Mouse (Mus musculus): ENCODE data around the gene Rbm20.
"Not testable (repeated sequence)": the region's sequence is repeated elsewhere in the genome, so short reads cannot be mapped to it uniquely, and the experiment has no call there.

Rbm20 gene

DNA sequence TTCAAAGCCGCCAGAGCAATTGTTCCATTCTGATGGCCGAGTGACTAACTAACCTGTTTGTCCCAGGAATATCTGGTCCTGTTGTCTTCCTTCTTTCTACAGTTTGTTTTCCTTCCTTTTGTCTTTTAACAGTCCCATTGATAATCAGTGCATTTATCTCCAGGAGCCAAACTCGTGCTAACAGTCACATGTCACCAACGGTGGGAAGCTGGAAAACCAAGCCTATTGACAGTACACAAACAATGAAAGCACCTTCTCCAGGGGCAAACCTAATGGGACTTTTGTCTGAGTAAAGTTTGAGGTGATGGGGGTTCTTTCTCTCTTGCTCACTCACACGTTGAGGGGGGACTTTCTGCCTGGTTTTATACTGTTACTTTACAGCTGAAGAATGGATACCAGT lies 213.2 kb downstream of the Rbm20 start:
- DNase-seq = no peak

DNA sequence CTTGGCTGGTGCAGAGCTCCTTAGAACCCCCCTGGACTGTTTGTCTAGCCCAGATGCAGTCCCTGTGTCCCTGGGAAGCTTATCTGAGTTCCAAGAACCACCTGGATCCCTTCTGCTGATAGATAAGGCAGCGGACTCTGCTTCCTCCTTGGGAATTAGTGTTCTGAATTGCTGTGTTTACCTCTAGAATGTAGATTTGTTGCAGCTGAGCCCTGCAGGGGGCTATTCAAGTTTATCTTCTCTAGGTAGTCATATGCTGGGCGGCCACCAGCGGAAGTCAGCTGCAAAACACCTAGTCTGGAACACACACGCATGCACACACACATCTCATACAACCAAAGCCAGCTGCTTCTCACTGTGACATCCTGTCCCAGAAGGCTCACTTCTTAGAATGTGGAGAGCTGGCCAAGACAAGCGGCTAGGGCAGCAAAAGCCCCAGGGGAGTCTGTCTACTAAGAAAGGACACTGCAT lies 213.7 kb downstream of the Rbm20 start:
- DNase-seq = no peak

DNA sequence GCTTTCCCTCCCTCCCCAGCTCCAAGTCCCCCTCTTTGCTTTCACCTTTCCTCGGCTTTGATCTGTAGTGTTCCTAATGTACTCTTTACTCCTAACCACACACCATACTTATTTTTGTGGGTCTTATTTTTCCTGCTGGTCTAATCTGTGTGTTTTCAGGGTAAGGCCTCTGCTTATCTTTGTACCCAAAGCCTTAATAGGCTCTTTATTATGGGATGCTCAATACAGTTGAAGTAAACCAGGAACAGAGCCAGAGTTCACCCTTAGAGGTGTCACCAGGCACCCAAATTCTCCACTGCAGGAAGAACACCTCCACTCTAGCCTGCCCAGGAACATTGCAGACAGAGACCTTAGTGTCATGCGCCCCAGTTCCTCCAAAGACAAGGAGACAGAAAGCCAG lies 214.5 kb downstream of the Rbm20 start:
- no peak for DNase-seq

DNA sequence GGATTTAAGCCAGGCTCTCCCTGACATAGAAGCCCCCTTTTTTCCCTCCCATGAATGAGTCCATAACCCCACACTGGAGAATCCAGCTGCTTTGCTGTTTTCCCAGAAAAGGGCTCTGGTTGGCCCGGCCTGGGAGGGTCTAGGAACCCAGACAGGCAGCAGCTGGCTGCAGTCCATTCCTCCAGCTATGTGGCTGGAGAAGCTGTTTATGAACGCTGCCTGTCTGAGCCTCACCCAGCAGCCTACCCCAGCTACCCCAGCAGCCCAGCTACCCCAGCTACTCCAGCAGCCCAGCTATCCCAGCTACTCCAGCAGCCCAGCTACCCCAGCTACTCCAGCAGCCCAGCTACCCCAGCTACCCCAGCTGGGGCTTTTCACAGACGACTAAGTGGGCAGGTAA lies 215.0 kb downstream of the Rbm20 start, which contains the start of gene Pdcd4:
Gene Pdcd4, plus strand, starts transcription at position 171 of the 400 bp plus-strand sequence.
- DNase-seq = no peak

DNA sequence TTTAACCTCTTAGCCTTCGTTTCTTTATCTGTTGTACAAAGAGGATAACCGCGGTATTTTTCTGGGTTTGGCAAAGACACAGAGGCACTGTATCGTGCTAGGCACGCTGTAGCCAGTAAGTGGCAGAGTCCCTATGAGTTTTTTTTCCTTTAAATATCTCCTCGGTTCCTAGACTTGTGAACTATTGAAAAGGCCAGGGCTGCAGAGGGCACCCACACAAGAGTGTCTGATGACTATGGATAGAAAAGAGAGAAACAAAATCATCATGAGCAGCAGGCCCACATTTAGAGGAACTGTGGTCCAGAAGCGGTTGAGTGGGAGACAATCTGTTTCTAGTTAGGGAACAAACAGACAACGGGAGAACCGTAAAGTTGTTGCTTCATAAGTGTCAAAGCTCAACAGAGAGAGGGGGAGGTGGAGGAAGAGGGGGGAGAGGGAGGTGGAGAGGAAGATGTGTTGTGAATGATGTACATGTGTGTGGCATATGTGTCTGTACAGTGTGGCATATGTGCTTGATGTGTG lies 215.8 kb downstream of the Rbm20 start:
- no peak for DNase-seq

DNA sequence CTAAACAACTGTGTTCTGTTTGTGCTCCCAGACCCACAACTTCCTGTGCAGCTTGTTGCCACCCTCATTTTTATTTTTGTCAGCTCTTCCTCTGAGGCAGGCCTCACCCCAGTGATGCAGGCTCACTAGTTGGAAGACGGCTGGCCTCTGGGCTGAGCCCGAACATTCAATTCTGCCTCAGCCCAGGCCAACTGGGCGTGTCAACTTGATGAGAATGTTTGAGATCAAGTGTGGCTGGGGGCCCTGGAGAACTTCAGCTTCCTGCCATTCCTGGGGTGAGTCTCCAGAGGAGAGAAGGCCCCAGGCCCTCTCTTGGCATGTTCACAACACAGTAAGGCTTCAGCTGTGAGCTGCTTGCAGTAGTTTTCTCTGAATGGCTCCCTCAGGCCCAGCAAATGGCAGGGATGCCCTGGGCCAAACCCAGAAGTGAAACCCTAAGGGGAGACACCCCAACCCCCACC lies 216.6 kb downstream of the Rbm20 start:
- DNase-seq = no peak

DNA sequence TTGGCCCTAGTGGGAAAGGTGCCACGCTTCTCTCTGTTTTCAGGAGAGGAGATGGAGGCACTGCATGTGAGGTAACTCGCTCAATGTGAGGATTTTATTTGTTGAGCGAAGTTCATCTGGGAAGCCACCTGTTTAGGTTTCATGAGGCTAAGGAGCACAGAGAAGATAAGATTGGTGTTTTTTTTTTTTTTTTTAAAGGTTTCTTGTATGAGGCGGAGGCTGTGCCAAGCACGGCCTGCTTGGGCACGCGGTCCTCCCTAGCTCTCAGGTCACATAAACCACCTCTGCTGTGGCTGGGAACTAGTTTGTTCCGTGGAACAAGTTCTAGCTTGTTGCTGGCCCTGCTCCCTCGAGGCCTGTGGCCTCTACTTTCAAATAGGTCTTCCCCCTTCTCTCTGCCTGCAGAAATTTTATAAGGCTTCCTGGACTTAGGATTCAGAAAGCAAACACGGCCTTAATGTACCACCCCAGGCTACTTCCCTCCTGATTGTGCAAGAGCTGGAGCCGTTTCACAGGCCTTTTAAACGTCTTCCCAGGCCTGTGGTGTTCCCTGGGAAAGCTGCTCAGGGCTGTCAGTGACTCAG lies 217.5 kb downstream of the Rbm20 start:
- DNase-seq = no peak

DNA sequence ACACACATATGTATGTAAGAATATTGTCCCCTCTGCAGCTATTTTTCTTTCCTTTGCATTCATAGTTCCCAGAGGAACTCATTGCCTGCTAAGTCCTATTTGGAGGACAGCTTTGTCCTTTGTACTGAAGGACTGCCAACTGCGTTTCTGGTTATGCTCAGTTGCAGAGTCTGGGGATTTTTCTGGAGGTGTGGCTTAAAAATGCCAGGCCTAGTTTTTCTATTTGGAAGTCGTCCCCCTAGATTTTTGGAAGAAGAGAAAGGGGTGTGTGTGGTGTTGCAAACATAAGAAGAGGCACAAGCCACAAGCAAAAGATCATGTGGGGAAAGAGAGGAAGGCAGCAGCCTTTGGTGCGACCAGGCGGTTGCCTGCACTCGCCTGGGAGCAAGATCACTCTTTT lies 220.9 kb downstream of the Rbm20 start:
- DNase-seq = no peak

DNA sequence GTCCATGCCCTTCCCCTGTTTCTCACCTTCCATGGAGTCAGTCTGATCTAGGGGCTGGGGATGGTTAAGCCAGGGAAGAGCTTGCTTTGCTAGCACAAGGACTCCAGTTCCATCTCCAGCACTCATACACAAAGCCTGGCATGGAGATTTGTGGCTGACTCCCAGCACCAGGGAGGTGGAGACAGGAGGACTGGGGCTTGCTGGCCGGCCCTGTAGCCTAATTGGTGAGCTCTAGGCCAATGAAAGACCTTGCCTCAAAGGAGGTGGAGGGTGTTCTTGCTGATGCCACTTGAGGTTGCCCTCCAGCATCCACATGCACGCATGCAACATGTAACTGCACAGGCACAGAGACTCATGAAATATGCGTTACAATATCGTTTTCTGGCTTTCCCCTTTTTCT lies 221.4 kb downstream of the Rbm20 start:
- DNase-seq = no peak

DNA sequence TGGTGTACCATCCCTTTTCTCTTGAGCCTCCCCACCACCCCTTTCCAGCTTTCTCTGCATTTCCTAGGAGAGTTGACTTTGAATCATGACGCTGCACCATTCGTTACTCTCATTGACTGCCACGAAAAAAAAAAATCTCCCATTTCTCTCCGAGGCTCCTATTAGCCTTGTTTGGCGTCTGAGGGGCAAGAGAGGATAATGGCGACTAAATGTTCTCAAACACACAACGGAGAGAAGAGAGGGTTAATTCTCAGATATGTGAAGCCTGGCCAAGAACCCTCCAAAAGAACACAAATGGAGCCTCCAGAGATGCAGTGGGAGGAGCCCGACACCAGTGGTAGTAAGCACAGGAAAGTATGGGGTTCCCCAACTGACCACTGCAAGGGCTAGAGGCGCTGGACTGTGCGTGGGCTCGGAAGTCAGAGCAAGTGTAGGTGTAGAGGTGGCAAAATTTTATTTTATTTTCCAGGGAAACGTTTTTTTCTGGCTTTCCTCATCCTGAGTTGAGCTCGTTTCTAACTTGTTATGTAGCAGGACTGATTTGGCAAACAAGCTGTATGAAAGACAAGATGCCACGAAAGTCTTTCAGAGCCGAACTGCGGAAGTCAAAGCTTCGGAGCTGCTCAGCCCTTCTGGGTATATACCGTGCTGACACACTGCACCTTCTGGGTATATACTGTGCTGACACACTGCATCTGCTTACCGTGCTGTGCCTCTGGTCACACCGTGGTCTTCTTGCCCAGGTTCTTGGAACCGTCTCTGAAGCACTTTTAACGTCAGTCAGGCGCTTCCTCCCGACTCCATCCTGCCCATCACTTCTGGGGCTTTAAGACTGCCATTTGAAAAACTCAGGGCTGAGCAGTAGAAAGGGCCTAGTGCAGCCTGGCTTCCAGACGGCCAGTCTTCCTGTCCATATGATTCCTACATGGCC lies 222.1 kb downstream of the Rbm20 start:
- DNase-seq = no peak

DNA sequence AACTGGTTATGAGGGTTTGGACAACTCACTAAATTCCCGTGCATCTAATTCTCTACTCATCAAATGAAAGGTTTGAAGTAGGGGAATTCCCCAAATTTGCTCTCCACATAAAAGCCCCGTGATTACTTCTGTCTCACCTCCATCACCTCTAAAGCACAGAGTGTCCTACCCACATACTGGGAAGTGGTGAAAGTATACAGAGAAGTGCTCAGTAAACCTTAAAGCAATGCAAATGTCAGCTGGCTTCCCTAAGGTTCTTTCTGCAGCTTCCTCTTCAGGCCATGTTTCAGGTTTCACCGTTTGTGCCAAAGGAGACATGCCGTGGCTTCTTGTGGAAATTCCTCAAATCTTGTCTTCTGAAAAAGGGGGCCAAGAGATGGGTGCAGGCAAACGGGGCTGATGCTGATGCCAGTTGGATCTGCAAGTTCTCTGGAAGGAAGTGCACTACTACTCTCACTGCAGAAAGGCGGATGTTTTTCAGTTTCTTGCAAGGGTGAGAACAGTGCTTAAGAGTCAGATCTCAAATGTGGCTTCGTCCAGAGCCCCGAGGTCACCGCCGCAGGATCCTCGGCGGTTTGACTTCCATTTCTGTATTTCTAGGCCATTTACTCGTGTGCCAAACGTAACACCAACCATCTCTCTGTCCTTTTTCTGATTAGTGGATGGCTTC lies 223.0 kb downstream of the Rbm20 start:
- no peak for DNase-seq

DNA sequence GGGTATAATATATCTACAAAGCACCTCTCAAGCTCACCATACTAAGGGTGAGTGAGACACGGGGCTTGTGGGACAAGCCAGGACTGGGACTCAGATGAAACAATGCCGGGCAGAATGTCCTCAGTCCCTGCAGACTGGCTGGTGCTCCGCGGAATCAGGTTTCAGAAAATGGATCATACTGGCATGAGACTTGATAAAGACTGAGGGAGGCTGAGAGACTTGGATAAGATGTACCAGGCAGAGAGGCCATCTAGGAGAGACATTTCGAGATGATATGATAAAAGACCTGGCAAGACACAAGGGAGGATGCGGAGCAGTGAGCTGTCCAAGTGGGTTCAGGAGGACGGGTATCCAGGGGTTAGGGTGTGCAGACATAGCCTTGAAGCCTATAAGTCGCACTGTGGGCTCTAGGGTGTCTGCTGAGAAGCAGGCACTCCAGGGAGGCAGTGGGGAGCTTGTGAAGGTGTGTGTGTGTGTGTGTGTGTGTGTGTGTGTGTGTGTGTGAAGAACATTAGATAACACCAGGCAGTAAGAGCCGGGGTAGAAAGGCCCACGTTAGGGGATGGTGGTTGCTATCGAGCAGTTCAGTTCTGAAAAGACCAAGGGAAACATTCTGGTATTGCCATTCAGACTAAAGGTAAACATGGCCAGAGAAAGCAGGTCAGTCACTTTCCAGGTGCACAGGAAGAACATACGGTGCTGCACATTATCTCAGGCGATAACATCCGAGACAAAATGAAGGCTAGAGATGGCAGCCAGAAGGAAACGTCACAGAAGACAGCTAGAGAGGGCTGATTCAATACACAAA lies 225.0 kb downstream of the Rbm20 start:
- DNase-seq = no peak

DNA sequence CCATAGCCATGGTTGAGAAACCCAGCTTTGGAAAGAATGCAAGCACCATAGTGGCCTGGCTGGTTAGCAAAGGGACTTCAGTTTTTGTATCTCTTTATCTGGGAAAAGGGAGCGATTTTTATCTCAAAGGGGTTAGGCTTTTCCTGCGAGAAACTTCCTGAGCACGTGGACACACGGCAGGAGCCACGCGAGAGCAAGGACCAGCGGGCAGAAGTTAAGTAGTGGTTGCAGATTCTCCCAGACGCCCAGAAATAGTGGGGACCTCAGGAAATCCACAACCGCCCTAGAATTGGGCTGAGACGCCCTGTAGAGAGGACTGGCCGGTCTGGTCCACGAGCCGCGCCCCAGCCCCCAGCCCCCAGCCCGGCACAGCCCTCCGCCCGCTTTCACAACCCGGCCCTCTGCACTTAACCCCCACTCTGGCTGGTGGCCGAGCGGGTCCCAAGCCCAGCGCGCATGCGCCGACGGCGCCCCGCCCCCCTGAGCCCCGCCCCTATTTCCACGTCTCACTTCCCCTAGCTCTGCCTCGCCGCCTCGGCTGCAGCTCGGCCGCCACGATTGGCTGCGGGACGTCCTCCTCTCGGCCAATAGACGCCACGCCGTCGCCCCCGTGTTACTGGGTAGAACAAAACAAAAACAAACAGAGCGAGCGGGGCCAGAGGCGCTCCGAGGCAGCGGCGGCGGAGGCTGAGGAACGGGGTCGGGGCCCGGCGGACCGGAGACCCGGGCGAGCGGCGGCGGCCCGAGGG lies 225.8 kb downstream of the Rbm20 start:
- peak; percentile 96 for DNase-seq

DNA sequence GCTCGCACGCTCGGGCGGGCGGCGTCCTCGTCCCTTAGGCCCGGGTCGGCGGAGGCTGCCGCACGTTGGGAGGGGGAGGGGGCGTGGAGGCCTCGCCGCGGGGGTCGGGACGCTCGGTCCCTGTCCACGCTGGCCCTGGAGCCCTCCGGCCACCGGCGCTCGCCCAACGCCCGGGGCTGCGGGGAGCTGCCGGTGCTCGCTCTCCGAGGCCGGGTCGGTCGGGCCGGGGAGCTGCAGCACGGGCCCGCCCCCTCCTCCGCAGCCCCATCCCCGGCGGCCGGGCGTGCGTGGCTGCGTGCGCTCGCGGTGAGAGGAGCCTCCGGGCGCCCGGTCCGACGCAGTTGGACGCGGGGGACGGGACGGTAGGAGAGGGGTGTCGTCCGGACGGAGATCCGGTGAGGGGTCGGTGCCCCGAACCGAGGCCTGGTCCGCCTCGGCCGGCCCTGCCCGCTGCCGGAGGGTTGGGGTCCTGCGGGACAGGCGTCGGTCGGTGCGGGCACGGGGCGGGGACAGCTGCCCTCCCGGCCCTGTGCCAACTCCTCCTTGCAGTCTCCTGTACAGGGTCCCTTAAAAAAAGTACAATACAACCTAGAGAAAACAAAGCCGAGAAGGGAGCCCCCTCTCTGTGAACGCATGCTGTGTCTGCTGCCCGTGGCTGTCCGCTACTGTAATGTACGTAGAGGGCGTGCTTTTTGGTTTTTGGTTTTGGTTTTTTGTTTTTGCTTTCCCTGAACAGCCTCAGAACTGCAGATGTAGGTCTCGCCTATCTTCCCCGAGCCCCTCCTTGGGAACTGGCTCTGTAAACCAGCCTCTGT lies 226.6 kb downstream of the Rbm20 start:
- peak; percentile 55 for DNase-seq

DNA sequence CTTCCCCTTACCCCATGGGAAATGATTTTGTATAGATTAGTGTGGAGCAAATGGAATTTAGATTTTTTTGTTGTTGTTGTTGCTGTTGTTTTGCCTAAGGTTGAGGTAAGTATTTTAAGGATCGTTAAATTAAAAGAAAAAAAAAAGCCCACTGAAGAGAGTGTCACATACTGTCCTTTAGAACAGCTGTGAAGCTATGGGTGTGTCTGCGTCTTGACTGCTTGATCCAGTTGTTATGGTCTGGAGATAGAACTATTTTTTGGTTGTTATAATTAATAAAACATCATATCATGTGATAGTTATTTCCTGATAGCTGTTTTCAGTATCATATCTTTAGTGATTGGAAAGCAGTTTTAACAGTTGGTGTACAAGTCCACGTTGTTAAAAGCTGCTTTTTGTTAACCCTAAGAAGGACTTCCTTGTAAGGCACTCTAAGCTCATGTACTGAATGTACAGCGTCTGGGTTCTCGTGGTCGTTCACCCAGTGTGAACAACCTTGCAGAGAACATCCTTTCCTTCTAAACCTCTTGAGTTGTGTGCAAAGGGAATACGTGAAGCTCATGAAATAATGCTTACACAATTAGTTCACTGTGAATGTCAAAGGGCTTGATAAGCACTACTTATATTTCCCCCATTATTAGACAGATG lies 227.9 kb downstream of the Rbm20 start:
- no peak for DNase-seq

DNA sequence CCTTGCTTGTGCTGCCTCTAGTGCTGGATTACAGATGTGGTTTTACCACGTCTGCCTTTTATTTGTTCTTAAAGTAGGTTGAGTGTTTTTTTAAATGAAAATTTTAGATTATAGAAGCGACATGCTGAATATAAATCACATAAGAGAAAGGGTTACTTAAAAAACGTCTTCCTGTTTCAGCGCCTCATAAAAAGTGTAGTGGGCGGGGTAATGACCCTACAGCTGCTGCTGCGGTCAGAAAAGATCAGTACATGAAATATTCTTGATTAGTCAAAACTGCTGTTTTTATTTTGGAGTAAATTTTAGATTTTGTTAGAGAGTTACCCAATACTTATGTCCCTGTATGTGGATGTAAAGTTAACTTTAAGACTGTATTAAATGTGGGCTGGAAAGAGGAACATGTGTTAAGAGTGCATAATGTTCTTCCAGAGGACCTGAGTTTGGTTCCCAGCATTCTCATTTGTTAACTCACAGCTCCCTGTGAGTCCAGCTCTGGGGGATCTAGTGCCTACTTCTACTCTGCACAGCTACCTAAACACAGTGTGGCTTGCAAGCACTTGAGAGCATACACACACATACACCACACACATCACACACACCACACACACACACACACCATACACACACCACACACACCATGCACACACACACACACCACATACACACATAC lies 229.1 kb downstream of the Rbm20 start:
- no peak for DNase-seq

DNA sequence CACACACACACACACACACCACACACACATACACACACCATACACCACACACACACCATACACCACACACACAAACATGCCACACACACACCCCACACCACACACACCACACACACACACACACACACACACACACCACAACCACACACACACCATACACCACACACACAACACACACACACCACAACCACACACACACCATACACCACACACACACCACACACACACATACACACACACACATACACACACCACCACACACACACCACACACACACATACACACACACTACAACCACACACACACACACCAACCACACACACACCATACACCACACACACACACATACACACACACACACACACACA lies 229.6 kb downstream of the Rbm20 start:
- DNase-seq = not testable (repeated sequence)

DNA sequence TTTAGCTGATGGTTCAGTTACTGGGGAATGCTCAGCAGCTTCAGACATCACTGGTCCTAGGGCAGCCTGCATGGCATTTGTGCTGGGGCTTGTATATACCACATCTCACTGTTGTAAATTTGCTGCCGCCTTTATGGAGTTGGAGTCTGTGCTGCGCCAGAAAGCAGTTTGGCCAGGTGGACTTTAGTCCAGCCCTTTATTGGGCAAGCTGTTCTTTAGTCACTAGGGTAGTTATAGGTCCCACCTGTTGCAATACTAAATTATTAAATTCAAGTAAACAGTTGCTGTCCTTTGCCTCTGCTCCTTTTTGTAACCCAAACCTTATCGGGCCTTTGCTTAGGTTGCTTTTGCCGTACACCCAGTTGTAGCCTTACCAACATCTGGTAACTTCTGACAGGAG lies 237.8 kb downstream of the Rbm20 start:
- DNase-seq = no peak
